ENCODE assay signal across 8 mouse cellular contexts in the genomic region with DNA sequence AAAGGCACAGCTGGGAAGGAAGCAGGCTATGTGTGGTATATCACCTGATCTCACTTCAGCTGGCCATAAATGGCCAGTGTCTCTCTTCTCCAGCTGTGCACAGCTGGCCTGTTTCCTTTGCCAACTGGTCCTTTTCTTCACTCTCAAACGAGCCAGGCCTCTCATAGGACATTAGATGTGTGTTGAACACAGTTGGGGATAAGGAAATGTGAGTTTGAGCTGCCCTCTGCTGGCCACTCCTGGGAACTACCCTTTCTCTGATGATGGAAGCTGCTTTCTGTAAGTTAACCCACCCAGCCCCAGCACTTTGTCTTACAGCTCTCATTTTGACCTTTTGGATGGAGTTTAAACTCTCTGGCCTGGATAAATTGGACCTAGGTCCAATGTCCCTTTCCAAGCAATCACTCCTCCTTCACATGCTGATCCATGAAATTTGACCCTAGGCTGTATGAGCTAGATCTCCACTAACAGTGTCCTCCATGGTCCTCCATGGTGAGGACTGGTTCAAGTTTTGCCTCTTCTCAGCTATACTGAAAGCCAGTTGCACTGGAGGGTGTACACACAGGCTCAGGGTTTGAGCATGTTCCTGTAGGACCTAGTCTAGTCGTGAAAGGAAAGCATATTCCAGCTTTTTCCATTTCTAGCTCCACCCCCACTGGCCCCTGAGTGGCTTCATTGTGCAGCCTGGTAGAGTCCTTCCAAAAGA. TPM values are rescaled to one million over a fixed set of nuclear protein-coding genes. Genes with fewer than 3 reads are reported as not detected.
DNase-seq lines count a peak whose midpoint lies in the region; ATAC-seq lines count a peak whose summit lies in the region.

No protein-coding gene starts in this region.

- peak; percentile 59; the same call in 1 of the 2 replicates for ATAC-seq in embryonic facial prominence, embryonic 12.5 days (ENCODE audit: insufficient number of reproducible peaks, insufficient read depth, low FRiP score, low TSS enrichment)
- peak; percentile 88 for ATAC-seq in midbrain, embryonic 16.5 days

- H3K36me3 ChIP-seq in embryonic facial prominence, embryonic 12.5 days = no peaks in the 10 kb centered on the region
- H3K36me3 ChIP-seq in limb, embryonic 10.5 days = no peaks in the 10 kb centered on the region
- H3K36me3 ChIP-seq in midbrain, embryonic 16.5 days (ENCODE audit: control insufficient read depth, insufficient read depth, low read length) = no peaks in the 10 kb centered on the region

- WGBS in embryonic facial prominence, embryonic 12.5 days = 14% methylated on average over 2 of the region's 2 CpGs
- 13% methylated on average over 2 of the region's 2 CpGs for WGBS in limb, embryonic 10.5 days
- 13% methylated on average over 2 of the region's 2 CpGs for WGBS in midbrain, embryonic 16.5 days

- H3K4me1 ChIP-seq in embryonic facial prominence, embryonic 12.5 days = peaks cover 3% of the 10 kb centered on the region; the same call in 1 of the 2 replicates
- peaks cover 17% of the 10 kb centered on the region for H3K4me1 ChIP-seq in limb, embryonic 10.5 days
- peaks cover 7% of the 10 kb centered on the region for H3K4me1 ChIP-seq in midbrain, embryonic 16.5 days (ENCODE audit: control insufficient read depth, insufficient read depth, low read length)

- H3K4me2 ChIP-seq in embryonic facial prominence, embryonic 12.5 days (replicated peaks) = no peak overlapping the region
- H3K4me2 ChIP-seq in midbrain, embryonic 16.5 days (ENCODE audit: low read length) = no peak overlapping the region

- H3K9me3 ChIP-seq in embryonic facial prominence, embryonic 12.5 days = no peaks in the 10 kb centered on the region
- H3K9me3 ChIP-seq in limb, embryonic 10.5 days (replicated peaks) = no peaks in the 10 kb centered on the region
- no peaks in the 10 kb centered on the region for H3K9me3 ChIP-seq in midbrain, embryonic 16.5 days (replicated peaks; ENCODE audit: control insufficient read depth, low read length, poor library complexity, severe bottlenecking)

- H3K27ac ChIP-seq in embryonic facial prominence, embryonic 12.5 days = no peak overlapping the region
- H3K27ac ChIP-seq in limb, embryonic 10.5 days = peak overlapping the region; percentile 44; the same call in 1 of the 2 replicates
- H3K27ac ChIP-seq in midbrain, embryonic 16.5 days (ENCODE audit: low read length) = no peak overlapping the region

- peak; percentile 79 for DNase-seq in A20 (ENCODE audit: low read depth, low spot score)
- DNase-seq in adrenal gland, postnatal 36 days = peak; percentile 85 to 87
- DNase-seq in heart, adult 18-20 months = peak; percentile 92 to 96
- peak; percentile 93 for DNase-seq in kidney, adult 18-20 months
- DNase-seq in limb, embryonic 10.5 days (ENCODE audit: low spot score) = peak; percentile 93
- peak; percentile 71 to 85 for DNase-seq in spleen, postnatal 10 days (ENCODE audit: low spot score in 2 of 2)

- H3K9ac ChIP-seq in embryonic facial prominence, embryonic 12.5 days = no peak overlapping the region
- H3K9ac ChIP-seq in midbrain, embryonic 16.5 days (ENCODE audit: low read depth, low read length) = no peak overlapping the region

- 0 out of 2 replicates have a peak, but pooled peaks cover 2% of the 10 kb centered on the region for H3K27me3 ChIP-seq in embryonic facial prominence, embryonic 12.5 days
- no peaks in the 10 kb centered on the region for H3K27me3 ChIP-seq in limb, embryonic 10.5 days (ENCODE audit: low read depth, poor library complexity, severe bottlenecking)
- H3K27me3 ChIP-seq in midbrain, embryonic 16.5 days (ENCODE audit: control insufficient read depth, insufficient read depth, low read depth, low read length) = no peaks in the 10 kb centered on the region

- no peak overlapping the region for H3K4me3 ChIP-seq in embryonic facial prominence, embryonic 12.5 days
- no peak overlapping the region for H3K4me3 ChIP-seq in limb, embryonic 10.5 days
- no peak overlapping the region for H3K4me3 ChIP-seq in midbrain, embryonic 16.5 days (ENCODE audit: low read depth, low read length)

RNA-seq across cellular contexts. Expression of a gene that starts 13.0 kb away (rescaled TPM):
- not detected for total RNA-seq in adrenal gland, postnatal 36 days (2021)
- polyA plus RNA-seq in embryonic facial prominence, embryonic 12.5 days (2016; fragmentation: Nextera tagmentation; extraction: Ambion mirVana) = not detected in 2 replicates
- total RNA-seq in heart, adult 18-20 months (2021) = not detected
- not detected in 2 replicates for polyA plus RNA-seq in limb, embryonic 10.5 days (2016; fragmentation: Nextera tagmentation; extraction: Ambion mirVana)
- polyA plus RNA-seq in midbrain, embryonic 16.5 days (2015; fragmentation: Nextera tagmentation; extraction: Ambion mirVana) = not detected in 2 replicates

RNA-seq across cellular contexts. Expression of a gene that starts 31.6 kb away (rescaled TPM):
- total RNA-seq in adrenal gland, postnatal 36 days (2021) = 10 to 100 TPM; 28.9 to 43.7 TPM
- polyA plus RNA-seq in embryonic facial prominence, embryonic 12.5 days (2016; fragmentation: Nextera tagmentation; extraction: Ambion mirVana) = 241 and 255 TPM in 2 replicates
- 10 to 100 TPM; 51.3 to 56.7 TPM for total RNA-seq in heart, adult 18-20 months (2021)
- polyA plus RNA-seq in limb, embryonic 10.5 days (2016; fragmentation: Nextera tagmentation; extraction: Ambion mirVana) = 198 and 203 TPM in 2 replicates
- polyA plus RNA-seq in midbrain, embryonic 16.5 days (2015; fragmentation: Nextera tagmentation; extraction: Ambion mirVana) = 225 and 239 TPM in 2 replicates
